Mouse (Mus musculus) adrenal gland, adult 2 months (tissue): ENCODE measurements at regions not wholly inside any gene's neighbourhood (a gene's known extent, or its start where the extent isn't known, plus 50 kb on each side); places are given as distances from the start of the nearest gene placed in this dataset.
A peak's percentile ranks its signal among the peaks of the same experiment; 100 is the strongest.

Experiments used
- DNase-seq: peaks from one replicate; pipeline ENCODE4 v3.0.0; 2021

DNA sequence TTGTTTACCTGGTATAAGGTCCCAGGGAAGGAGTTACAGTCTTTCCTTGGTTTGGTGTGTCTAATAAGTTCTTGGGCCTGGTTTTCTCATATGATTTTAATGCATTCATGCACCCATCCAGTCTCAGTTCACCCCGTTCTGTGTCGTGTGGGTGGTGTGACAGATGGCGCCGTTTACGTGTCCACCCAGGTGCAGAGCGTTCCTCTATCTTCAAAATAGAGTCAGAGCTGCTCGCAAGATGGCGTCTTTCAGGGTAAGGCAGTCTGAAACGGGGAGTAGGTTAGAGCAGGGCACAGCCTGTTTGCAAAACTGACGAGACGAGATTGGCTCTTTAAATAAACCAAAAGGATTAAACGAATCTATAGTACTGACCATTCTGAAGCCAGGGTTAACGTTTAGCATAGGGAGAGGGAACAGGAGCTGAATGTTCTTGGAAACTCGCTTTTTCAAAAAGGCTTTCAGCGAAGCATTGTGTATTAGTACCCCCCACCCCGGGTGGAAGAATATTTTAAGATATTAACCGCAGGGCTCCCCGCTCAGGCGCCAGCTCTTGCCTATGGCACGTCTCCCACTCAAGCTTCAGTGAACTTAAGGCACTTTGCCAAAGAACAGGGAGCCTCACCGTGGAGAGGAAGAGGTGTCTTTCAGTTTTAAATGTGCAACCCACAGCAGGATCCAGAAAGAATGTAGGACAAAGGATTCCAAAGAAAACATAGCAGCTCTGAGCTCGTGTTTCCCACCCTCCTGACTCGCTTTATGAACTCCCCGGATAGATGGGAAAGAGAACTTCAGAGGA lies 241.7 kb upstream of the Pfn2 start:
- DNase-seq: no peak

DNA sequence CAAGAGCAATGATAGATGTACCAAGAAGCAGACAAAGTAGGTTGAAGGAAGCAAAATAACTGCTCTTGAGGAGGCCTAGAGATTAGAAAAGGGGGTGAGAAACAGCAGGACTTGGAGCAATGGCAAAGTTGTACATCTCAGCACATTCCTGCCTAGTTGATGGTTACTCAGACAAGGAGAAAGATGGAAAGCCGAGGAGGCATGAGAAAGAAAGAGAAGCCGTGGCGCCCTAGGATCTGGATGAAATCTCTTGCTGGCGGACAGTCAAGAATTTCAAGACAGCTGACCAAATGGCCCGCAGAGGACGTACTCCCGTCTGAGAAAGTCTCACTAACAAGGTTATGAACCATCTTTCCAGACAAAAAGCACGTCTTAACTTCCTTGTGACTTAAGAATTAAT lies 242.5 kb upstream of the Pfn2 start:
- DNase-seq: no peak

DNA sequence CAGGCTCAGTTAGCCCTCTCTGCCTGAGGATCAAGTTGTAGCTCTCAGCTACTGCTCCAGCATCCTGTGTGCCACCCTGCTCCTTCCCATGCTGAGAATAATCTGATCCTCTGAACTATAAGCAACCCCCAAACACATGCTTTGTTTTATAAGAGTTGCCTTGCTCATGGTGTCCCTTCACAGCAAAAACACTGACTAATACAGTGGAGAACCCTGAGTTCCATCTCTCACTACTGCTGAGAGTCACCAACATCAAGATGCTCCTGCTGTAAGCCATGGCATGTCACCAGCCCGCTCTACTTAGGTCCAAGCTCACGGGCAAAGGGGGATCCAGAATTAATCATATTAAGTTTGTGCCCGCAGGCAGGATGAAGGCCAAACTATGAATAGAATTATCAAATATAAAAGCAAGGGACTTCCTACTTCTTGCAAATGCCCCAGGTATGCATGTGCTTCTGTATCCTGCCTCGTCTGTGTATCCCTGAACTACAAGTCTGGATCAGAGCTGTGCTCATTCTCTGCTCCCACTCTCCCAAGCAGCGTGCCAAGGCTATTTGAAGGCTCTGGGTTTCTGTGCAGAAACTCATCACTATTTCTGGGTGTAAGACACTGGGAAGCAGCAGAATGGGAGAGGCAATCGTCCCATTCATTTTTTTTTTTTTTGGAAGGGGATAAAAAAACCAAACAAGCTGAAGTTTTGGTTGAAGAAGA lies 243.7 kb upstream of the Pfn2 start:
- DNase-seq: no peak

DNA sequence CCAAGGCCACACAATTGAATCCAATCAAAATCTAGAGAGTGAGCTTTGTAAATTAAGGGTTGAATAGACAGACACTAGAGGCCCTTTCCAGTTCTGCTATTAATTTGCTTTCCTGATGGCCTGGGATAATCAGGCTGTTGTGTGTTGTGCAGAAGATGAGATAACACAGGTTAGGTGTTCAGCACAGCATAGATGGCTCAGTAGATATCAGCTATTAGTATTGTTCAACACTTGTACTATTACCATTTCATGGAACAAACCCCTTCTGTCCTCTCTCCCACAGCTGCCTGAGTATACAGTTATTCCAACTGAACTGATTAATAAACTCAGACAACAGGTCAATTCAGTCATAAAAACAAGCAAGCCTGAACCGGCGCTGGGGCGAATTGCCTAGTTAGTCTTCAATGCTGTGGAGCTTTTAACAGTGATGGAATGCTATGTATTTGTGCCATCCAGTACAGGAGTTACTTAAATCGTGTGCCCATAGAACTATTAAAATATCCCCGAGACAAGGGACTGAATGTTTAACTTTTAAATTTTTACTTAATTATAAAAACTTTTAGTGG lies 263.1 kb upstream of the Pfn2 start:
- DNase-seq: no peak

DNA sequence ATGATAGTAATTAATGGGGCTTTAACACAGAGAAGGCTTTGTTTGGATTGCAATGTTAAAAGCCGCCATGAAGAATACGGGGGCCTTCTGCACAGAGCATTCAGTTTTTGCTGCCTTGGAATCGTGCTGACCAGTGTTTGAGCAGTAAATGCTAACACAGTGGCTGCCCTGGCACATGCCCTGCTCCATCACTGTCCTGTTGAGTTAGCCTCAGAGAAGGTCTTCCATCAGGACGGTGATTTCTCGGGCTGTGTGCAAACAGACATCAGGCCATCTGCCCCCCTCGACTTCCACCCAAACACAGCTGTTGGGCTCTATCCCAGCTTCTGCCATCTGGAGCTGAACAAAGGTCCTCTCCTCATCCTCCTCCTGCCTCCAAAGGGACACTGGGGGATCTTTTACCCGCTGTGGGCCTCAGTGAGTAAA lies 264.6 kb upstream of the Pfn2 start:
- DNase-seq: no peak

DNA sequence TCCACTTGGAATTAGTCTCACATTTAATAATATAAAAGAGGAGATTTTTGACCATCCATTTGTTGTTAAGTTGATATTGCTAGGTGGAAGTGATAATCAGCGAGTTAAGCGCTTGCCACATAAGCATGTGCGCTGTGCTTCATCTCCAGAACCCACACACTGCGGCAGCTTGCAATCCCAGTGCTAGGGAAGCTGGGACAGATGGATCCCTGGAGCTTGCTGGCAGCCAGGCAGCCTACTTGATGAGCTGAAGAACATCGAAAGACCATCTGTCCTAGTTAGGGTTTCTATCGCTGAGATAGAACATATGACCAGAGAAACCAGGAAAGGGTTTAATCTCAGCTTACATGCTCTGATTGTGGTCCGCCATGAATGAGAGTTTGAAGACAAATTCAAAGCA lies 266.1 kb upstream of the Pfn2 start:
- DNase-seq: no peak

DNA sequence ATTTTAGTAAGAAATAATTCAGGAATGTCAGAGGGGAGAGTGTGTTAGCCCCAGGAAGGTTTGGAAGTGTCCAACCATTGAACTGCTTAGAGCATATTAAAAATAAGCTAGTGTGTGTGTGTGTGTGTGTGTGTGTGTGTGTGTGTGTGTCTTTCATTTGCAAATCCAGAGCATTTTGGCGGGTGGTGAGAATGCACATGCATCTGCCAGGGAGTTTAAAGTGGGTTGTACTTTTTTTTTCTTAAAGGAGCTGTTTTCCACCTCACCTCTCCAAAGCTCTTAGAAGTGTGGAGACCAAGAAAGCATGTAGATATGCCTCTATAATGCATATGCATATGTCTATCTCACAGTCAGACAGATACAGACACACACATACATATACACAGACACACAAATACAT lies 267.6 kb upstream of the Pfn2 start:
- DNase-seq: no peak

DNA sequence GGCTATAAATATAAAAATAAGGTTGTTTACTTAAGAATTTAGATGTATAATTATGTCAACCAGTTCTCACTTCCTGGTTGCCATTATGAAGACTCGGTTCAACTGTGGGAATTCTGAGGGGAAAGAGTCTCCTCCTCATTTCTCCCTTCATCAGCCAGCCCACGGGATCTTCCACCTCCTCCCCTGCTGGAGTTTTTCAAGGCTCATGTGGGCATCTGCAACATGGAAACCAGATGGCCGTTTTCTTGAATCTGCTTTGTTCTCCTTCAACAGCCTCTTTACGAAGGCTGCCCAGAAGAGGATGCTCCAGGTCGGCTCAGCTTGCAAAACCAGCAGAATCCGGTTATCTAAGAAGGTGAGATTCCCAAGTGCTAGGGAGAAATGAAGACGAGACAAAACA lies 269.0 kb upstream of the Pfn2 start:
- no peak for DNase-seq

DNA sequence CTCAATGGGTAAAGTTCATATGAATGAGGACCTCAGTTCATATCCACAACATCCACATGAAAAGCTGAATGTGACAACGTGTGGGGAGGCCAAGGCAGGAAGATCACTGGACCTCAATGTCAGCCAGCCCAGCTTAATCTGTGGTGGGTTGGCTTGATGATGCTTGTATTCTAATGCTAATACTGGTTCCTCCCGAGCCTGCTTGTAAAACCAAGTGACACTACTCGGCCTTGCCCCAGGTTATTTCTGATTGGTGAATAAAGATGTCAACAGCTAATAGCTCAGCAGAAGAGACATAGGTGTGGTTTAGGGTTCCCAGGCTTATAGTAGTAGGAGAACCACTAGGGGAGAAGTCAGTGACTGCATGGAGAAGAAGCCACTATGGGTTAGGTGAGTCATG lies 272.2 kb upstream of the Pfn2 start:
- DNase-seq: no peak

DNA sequence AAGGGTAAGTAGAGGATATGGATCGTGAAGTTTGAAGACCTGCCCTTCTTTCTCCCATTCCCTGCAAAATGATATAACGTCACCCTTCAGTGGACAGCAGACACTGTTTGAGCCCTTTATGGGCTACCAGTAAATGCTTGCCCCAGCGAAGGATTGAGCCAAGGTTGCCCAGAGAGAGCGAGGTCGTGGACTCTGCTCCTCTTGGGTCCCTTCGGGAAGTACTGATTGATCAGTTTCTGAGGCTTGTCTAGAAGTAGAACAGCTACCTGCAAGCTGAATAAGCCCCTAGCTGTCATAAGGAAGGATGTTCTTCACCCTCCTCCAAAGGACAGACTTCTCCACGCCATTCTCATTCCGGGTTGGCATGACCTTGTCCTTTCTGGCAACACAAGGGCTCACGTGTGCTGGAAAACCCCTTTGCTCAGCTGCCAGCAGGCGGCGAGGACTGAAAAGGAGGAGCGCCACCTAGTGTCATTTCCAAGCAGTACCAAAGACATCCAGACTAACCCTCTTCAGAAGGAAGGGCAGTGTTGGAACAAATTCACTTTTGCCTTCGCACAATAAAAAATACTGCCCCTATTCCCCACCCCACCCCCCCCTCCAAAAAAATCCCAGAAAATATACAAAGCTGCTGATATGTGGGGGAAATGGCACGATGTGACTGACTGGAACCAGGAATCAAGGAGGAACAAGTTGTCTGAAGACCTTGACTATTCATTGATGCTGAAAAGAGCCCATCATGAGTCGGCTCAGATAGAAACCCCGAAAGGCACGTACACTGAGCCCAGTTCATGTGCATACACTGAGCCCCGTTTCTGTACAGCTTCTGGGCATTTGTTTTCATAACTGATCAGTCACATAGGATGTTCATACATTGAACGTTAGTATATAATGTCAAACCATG lies 274.8 kb upstream of the Pfn2 start:
- peak; percentile 88 for DNase-seq

DNA sequence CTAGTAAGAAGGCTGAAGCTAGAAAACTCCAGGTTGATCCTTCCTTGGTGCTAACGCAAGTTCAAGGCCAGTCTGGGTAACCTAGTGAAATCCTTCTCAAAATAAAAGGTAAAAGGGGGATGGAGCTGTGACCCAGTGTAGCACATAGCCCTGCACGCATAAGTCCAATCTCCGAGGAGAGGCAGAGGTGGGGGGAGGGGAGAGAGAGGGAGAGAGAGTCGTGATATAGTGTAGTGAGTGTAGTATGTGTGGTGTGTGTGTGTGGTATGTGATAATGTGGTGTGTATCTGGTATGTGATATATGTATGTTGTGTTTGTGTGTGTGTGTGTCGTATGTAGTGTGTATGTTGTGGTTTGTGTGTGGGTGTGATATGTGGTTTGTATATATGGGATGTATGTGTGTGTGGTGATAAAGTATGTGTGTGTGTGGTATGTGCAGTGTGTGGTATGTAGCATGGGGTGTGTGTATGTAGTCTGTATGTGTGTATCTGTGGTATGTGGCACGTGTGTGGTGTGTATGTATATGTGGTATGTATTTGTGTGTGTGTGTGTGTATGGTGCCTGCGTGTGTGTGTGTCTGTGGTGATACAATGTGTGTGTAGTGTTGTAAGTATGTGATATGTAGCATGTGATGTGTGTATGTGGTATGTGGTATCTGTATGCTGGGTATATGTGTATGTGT lies 275.7 kb upstream of the Pfn2 start:
- DNase-seq: no peak

DNA sequence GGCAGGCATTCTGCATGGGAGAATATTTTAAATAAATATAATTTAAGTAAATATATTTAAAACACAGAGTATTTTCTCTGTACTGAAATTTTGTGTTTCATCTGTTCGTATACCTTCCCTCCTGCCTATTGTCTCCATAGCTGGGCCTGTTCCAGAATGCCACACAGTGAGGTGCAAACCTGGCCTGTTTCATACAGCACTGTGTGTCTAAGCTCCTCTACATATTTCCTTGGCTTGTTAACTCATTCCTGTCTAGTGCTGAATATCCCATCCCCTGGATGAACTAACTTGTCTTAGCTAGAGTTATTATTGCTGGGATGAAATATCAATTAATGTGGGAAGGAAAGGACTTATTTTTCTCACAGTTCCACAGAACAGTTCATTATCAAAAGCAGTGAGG lies 277.0 kb upstream of the Pfn2 start:
- no peak for DNase-seq

DNA sequence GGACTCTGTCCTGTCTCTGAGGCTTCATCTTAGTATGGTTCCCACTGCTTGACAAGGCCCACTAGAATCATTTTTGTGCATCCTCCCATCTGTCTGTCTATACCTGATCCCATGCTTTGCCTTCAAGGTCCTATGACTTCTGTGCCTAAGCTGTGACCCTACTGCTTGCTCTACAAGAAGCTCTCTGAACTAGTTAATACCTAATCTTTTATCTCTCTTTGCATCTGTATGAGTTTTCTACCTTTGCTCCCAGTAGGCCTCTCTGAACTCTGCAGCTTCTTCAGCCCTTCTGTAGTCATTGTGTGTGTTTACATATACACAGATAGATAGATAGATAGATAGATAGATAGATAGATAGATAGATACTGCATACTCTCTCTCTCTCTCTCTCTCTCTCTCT lies 279.1 kb upstream of the Pfn2 start:
- no peak for DNase-seq

DNA sequence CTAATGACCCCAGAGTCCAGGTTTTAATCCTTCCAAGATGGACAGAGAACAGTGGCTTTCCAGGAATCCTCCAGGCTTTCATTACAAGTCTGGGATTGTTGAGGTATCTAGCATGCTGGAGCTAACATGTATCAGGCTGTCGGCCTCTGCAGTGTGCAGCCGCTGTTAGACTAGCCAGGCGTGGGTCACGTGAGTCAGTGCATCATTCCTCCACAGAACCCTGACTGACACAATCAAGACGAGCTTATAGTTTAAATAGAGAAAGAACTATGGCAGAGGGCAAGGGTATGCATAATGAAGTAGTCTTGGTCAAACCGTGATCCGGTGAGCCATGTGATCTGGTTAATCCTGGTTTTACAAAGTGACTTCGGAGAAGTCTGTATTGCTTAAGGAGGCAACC lies 280.2 kb upstream of the Pfn2 start:
- no peak for DNase-seq

DNA sequence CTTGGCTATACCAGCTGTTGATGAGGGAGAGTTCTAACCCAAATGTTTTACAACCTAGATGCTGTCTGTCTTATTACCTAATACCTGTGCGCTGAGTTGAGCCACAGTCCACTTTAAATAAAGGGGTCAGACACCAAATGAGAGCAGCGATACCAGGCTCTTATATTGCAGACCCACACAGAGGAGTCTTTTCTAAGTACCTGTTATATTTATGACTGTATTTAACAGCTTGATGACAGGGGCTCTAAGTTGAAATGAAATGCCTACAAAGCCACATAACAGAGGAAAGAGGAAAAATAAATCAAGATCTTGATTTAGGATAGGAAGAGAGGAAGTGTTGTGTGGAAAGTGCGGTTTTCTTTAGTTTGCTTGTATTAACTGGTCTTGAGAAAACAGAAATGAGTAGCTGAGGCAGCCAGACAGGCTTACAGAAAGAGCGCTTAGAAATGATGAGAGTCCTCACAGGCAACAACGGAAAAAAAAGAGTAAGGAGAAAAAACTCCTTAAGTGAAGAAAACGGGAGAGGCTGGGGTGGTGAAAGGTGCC lies 281.6 kb upstream of the Pfn2 start:
- DNase-seq: no peak

DNA sequence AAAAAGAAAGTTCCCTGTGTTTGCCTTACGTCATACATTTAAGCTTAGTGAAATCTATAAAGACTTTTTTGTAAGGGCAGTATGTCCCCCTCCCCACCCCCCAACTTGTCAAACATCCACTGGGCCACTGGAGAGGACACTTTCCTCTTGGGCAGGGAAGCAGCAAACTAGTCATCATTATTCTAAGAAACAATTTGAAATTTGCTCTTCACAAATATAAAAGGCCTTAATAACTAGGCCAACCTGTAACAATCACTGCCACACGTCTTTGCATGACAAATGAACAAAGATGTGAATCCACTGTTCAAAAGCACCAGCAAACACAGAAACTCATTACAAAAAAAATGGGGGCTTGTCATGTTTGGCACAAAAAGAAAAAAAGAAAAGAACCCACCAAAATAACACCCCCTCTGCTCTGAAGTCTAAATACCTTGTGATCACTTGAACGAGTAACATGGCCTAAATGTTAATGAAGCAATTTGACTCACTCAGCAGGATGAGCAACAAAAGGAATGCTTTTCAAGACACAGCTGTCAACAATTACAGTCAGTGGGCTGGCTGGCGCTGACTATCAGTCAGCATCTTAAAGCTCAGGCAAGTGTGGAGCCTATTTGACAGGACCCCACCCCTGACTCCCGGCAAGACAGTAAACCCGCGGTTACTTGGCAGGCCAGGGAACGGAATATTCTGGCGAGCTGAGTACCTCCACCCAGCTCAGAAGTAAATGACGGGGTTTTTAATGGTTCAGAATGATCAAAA lies 278.7 kb upstream of the Tsc22d2 start:
- DNase-seq: no peak

DNA sequence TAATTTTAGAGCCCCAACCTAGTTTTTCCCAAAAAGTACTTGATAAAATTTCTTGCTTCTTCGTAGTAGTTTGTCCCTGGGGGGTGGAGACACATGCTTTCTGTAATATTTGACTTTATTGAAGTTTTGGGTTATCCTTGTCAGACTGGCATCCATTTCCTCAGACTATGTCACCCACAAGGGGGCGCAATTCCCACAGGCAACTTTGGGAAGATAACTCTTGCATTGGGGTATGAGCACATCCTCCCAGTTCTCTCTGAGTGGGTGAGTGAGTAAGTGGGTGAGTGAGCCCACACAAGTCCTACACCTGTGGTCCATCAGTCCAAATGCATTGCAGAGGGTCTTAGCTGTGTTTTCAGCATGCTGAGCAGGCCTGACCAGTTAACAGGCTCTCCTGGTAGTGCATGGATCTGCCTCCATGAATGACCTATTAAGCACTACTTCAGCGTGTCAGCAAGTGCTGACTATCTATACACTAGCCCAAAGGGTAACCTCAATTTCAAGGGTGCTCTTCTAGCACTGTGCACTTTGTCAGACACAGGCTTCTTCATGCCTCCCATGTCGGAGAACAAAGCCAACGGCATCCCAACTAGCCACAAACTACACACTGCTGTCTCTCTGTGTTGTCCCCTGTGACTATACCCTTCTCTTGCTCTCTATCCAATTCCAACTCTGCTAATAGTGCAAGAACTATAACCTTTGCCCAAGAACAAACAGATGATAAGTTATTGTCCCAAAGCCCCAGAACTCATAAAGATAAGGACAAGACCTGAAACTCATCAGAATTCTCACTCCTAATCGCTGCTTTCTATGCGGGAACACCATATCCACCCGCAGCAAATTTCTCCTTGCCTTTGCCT lies 275.6 kb upstream of the Tsc22d2 start:
- peak; percentile 61 for DNase-seq

DNA sequence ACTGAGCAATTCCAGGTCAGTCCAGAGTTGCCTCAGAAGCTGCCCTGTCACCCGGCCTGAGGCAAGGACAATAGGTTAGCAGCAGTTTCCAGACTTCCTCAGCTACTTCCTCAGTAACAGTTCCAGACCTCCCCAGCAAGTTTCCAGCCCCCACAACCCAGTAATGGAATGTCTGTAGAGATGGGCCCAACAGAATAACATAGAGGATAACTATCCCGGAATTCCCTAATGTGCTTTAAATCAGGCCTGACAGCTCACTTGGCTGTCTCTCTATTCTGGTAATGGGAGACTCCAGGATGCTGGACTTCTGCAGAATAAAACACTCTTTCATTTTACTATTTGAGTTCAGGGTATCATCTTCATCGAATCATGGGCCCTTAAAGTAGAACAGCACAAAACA lies 268.4 kb upstream of the Tsc22d2 start:
- DNase-seq: no peak

DNA sequence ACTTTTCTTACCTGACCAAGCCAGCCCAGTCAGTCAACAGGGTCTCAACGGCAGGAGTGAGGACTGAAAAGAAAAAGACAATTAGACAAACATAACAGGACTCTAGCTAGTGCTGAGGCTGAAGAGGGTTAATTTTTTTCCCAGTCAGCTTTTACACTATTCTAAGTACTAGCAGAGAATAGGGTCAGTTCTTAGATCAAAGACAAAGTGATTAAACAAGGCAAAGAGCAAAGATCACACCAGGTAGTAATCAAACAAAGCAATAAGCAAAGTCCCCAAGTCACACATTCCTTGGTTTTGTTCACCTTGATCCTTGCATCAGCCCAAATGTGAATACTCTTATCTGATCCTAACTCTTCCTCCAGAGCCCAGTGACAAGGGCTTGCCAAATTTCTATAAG lies 267.8 kb upstream of the Tsc22d2 start:
- no peak for DNase-seq

DNA sequence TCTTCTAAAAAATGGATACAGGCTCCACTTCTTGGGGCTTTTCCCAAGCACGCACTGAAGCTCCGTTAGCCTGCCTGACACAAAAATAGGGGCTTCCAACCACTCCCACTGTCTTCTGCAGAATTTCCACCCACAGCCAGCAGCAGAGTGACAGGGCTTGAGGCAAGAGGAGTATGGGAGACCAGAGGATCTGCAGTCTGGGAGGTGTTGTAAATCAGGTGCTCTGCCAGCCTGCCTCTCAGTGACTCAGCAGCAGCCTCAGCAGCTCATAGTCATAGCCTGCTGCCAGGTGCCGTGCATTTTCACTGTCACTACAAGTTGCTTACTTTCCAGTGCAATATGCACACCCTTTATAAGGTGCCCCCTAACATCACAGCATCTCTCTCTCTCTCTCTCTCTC lies 261.4 kb upstream of the Tsc22d2 start:
- DNase-seq: no peak
